Mouse (Mus musculus) cortical plate, adult 2 months (tissue): Measurements from ENCODE around the gene Ccdc92b.

Experiments used
- CTCF ChIP-seq: fragments of 200-500 bp; IDR thresholded peaks from 2 replicates; pipeline ENCODE4 v1.5.1; 2011; ENCODE audit warnings: mild to moderate bottlenecking, control low read depth, low read length; ENCODE audit not compliant: insufficient read depth; ENCODE audit errors: extremely low read depth
- POLR2A ChIP-seq: fragments of 200-500 bp; IDR thresholded peaks from 2 replicates; pipeline ENCODE4 v1.6.1; 2011; ENCODE audit warnings: mild to moderate bottlenecking, low read length, control low read depth; ENCODE audit not compliant: insufficient read depth; ENCODE audit errors: extremely low read depth

DNA sequence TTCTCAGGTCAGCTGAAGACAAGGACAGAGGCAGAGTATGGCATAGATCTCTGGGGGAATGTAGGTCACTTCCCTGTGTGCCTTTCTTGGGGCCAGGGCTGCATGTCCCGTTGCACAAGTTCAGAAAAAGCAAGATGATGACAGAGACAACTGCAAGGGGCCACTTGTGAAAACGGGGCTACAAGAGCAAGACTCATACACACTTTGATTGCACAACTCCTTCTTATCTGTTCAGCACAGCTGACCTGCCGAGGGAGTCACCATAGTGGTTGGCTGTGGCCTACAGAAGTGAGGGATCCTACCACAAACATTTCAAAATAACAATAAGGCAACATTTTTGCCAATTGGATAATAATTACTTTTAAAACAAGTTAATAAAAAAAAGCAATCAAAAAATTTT, 42.3 kb upstream of the Ccdc92b start:
- TF ChIP-seq CTCF (no peak), POLR2A (no peak)
